Mouse (Mus musculus): ENCODE data around the gene Olfr1410. TPM values are rescaled to one million over a fixed set of nuclear protein-coding genes. Genes with fewer than 3 reads are reported as not detected.

Gene Olfr1410
- total RNA-seq, 4 experiments from 2014 or later = not detected

GRCm38 (mm10) chr1:92640393-92640792 lies 34.8 kb downstream of the Olfr1410 start:
- DNase-seq (ENCODE audit: low spot score in 2 of 2) = no peak

- DNase-seq (ENCODE audit: low spot score in 2 of 2) = peak; percentile 87 to 90
Observed at GRCm38 (mm10) chr1:92641514-92642272, 36.1 kb downstream of the Olfr1410 start, which contains the start of gene Cops9. Gene Cops9 (minus strand): TSS chr1:92641985.

- no peak for DNase-seq (ENCODE audit: low spot score in 2 of 2)
Observed at GRCm38 (mm10) chr1:92643691-92644090, 38.1 kb downstream of the Olfr1410 start.

- no peak for DNase-seq (ENCODE audit: low spot score in 2 of 2)
Observed at GRCm38 (mm10) chr1:92644916-92645315, 39.3 kb downstream of the Olfr1410 start.

GRCm38 (mm10) chr1:92646111-92646510 lies 40.5 kb downstream of the Olfr1410 start:
- DNase-seq (ENCODE audit: low spot score in 2 of 2) = no peak

- no peak for DNase-seq (ENCODE audit: low spot score in 2 of 2)
Observed at GRCm38 (mm10) chr1:92646601-92647000, 41.0 kb downstream of the Olfr1410 start.

- DNase-seq (ENCODE audit: low spot score in 2 of 2) = no peak
Observed at GRCm38 (mm10) chr1:92647026-92647425, 41.4 kb downstream of the Olfr1410 start.

GRCm38 (mm10) chr1:92647752-92648151 lies 42.2 kb downstream of the Olfr1410 start:
- peak in 1 of 2 experiments; percentile 20 for DNase-seq (ENCODE audit: low spot score in 2 of 2)

- no peak for DNase-seq (ENCODE audit: low spot score in 2 of 2)
Observed at GRCm38 (mm10) chr1:92648197-92648596, 42.6 kb downstream of the Olfr1410 start.

- peak; percentile 29 to 61 for DNase-seq (ENCODE audit: low spot score in 2 of 2)
Observed at GRCm38 (mm10) chr1:92648673-92649072, 43.1 kb downstream of the Olfr1410 start, which contains the start of gene Otos. Gene Otos (minus strand): TSS chr1:92648841.

GRCm38 (mm10) chr1:92651467-92651866 lies 45.9 kb downstream of the Olfr1410 start:
- DNase-seq (ENCODE audit: low spot score in 2 of 2) = no peak

- DNase-seq (ENCODE audit: low spot score in 2 of 2) = no peak
Observed at GRCm38 (mm10) chr1:92653179-92653578, 47.6 kb downstream of the Olfr1410 start.

- no peak for DNase-seq (ENCODE audit: low spot score in 2 of 2)
Observed at GRCm38 (mm10) chr1:92654676-92655075, 49.1 kb downstream of the Olfr1410 start.

GRCm38 (mm10) chr1:92657025-92657820 lies 51.6 kb downstream of the Olfr1410 start:
- DNase-seq (ENCODE audit: low spot score in 2 of 2) = no peak

GRCm38 (mm10) chr1:92659392-92659791 lies 53.8 kb downstream of the Olfr1410 start:
- no peak for DNase-seq (ENCODE audit: low spot score in 2 of 2)

Other genes starting within 250 kb of the Olfr1410 start
- 100 to 1,000 TPM; 379 to 417 (median 390) TPM for gene Ndufa10, start 131.9 kb upstream of the Olfr1410 start, total RNA-seq (2022)
- not detected for gene Olfr1416, start 120.7 kb upstream of the Olfr1410 start, total RNA-seq (2022)
- not detected for gene Olfr1415, start 109.7 kb upstream of the Olfr1410 start, total RNA-seq (2022)
- not detected for gene Olfr1414, start 87.1 kb upstream of the Olfr1410 start, total RNA-seq (2022)
- gene Olfr1413, start 34.5 kb upstream of the Olfr1410 start, total RNA-seq (2022) = not detected
- gene Olfr1412, start 20.0 kb upstream of the Olfr1410 start, total RNA-seq (2022) = not detected
- not detected for gene Olfr1411, start 11.4 kb upstream of the Olfr1410 start, total RNA-seq (2022)
- gene Olfr12, start 12.0 kb downstream of the Olfr1410 start, total RNA-seq (2022) = not detected
- 100 to 1,000 TPM; 189 to 223 (median 200) TPM for gene Cops9, start 36.2 kb downstream of the Olfr1410 start, total RNA-seq (2022)
- gene Otos, start 43.1 kb downstream of the Olfr1410 start, total RNA-seq (2022) = not detected
- gene Gpc1, start 225.9 kb downstream of the Olfr1410 start, total RNA-seq (2022) = 100 to 1,000 TPM; 213 to 262 (median 240) TPM